8 mouse cellular contexts compared by ENCODE assay signal in genomic region chr19:7205326-7205725, GRCm38 (mm10). TPM values are rescaled to one million over a fixed set of nuclear protein-coding genes. Genes with fewer than 3 reads are reported as not detected.
DNase-seq lines count a peak whose midpoint lies in the region; ATAC-seq and TF ChIP-seq lines count a peak whose summit lies in the region.

No protein-coding gene starts in this region.

- no peak for DNase-seq in heart, embryonic 10.5 days (ENCODE audit: low spot score)
- no peak for DNase-seq in heart, adult 9 months (ENCODE audit: low spot score in 2 of 2)
- DNase-seq in forebrain, embryonic 10.5 days (ENCODE audit: extremely low spot score, low spot score) = no peak
- DNase-seq in liver, embryonic 13.5 days = no peak
- no peak for DNase-seq in layer of hippocampus, adult 9-11 months
- DNase-seq in left cerebral cortex, postnatal 10 days (ENCODE audit: extremely low spot score in 1 of 2, low spot score in 2 of 2) = no peak

- H3K36me3 ChIP-seq in heart, embryonic 10.5 days = peaks cover 41% of the 10 kb centered on the region
- peaks cover 40% of the 10 kb centered on the region for H3K36me3 ChIP-seq in C2C12 (ENCODE audit: control insufficient read depth, insufficient read depth)
- H3K36me3 ChIP-seq in forebrain, embryonic 10.5 days (replicated peaks) = peaks cover 48% of the 10 kb centered on the region
- peaks cover 39% of the 10 kb centered on the region for H3K36me3 ChIP-seq in liver, embryonic 13.5 days

- no peaks in the 10 kb centered on the region for H3K9me3 ChIP-seq in heart, embryonic 10.5 days
- H3K9me3 ChIP-seq in forebrain, embryonic 10.5 days = no peaks in the 10 kb centered on the region
- no peaks in the 10 kb centered on the region for H3K9me3 ChIP-seq in liver, embryonic 13.5 days (replicated peaks)

- intact Hi-C loops in left cerebral cortex, postnatal 10 days (cut with DNase I) = no loop called here

- H3K79me3 ChIP-seq in C2C12 (ENCODE audit: low read depth) = peaks cover 34% of the 10 kb centered on the region

- no peak for ATAC-seq in liver, embryonic 13.5 days (ENCODE audit: low read depth)
- no peak for ATAC-seq in erythroid progenitor cell, adult 5-6 weeks (replicated peaks; ENCODE audit: low FRiP score, poor library complexity, severe bottlenecking)

- 36% methylated on average over 7 of the region's 7 CpGs for WGBS in heart, embryonic 10.5 days
- 37% methylated on average over 7 of the region's 7 CpGs for WGBS in forebrain, embryonic 10.5 days
- WGBS in liver, embryonic 13.5 days (ENCODE audit: insufficient replicate concordance) = 31% methylated on average over 7 of the region's 7 CpGs

- H3K4me3 ChIP-seq in heart, embryonic 10.5 days = peak overlapping the region; percentile 91
- H3K4me3 ChIP-seq in C2C12 (ENCODE audit: insufficient read depth, poor library complexity, severe bottlenecking) = peak overlapping the region; percentile 85
- H3K4me3 ChIP-seq in forebrain, embryonic 10.5 days = peak overlapping the region; percentile 88
- H3K4me3 ChIP-seq in liver, embryonic 13.5 days (replicated peaks) = peak overlapping the region; percentile 94

- H3K4me2 ChIP-seq in liver, embryonic 13.5 days = peak overlapping the region; percentile 85

- peak overlapping the region; percentile 83 for H3ac ChIP-seq in C2C12 (ENCODE audit: control insufficient read depth, insufficient read length, low read depth)

- H3K27ac ChIP-seq in heart, embryonic 10.5 days = peak overlapping the region; percentile 98
- peak overlapping the region; percentile 98 for H3K27ac ChIP-seq in forebrain, embryonic 10.5 days
- H3K27ac ChIP-seq in liver, embryonic 13.5 days = peak overlapping the region; percentile 98

- H3K9ac ChIP-seq in liver, embryonic 13.5 days = peak overlapping the region; percentile 86

- H3K4me1 ChIP-seq in heart, embryonic 10.5 days = peaks cover 39% of the 10 kb centered on the region
- H3K4me1 ChIP-seq in forebrain, embryonic 10.5 days = peaks cover 33% of the 10 kb centered on the region
- peaks cover 49% of the 10 kb centered on the region for H3K4me1 ChIP-seq in liver, embryonic 13.5 days (replicated peaks)

- TF ChIP-seq CTCF in C2C12 (IDR thresholded peaks at IDR 0.05; ENCODE audit: control insufficient read depth, insufficient read depth, insufficient read length) = no peak

- H3K79me2 ChIP-seq in C2C12 (ENCODE audit: control insufficient read depth, insufficient read depth) = peaks cover 55% of the 10 kb centered on the region

- no peaks in the 10 kb centered on the region for H3K27me3 ChIP-seq in heart, embryonic 10.5 days (ENCODE audit: insufficient read depth, poor library complexity, severe bottlenecking)
- no peaks in the 10 kb centered on the region for H3K27me3 ChIP-seq in C2C12 (ENCODE audit: control insufficient read depth, insufficient read depth, insufficient read length)
- H3K27me3 ChIP-seq in forebrain, embryonic 10.5 days (ENCODE audit: poor library complexity, severe bottlenecking) = no peaks in the 10 kb centered on the region
- H3K27me3 ChIP-seq in liver, embryonic 13.5 days = no peaks in the 10 kb centered on the region

TF ChIP-seq in C2C12, 6 proteins besides CTCF, POLR2A, EP300 and RAD21:
- TF ChIP-seq CEBPB (IDR thresholded peaks at IDR 0.05; ENCODE audit: low read depth) (no peak), USF1 (IDR thresholded peaks at IDR 0.05; ENCODE audit: low read depth) (no peak), MAX (IDR thresholded peaks at IDR 0.05) (no peak), MYOD1 (IDR thresholded peaks at IDR 0.05; ENCODE audit: control insufficient read depth, insufficient read length, low read depth) (no peak), MYOG (IDR thresholded peaks at IDR 0.05; ENCODE audit: control insufficient read depth, extremely low read depth, insufficient read length) (no peak)

RNA-seq across cellular contexts. Expression of gene Otub1, which starts 0.8 kb away (rescaled TPM):
- 198 and 212 TPM in 2 replicates for polyA plus RNA-seq in heart, embryonic 10.5 days (2016; fragmentation: Nextera tagmentation; extraction: Ambion mirVana)
- polyA plus RNA-seq in C2C12 (2012; fragmentation: generic; extraction: Trizol) = 121 TPM
- 275 and 280 TPM in 2 replicates for polyA plus RNA-seq in forebrain, embryonic 10.5 days (2016; fragmentation: Nextera tagmentation; extraction: Ambion mirVana)
- 68.9 and 69.3 TPM in 2 replicates for polyA plus RNA-seq in liver, embryonic 13.5 days (2015; fragmentation: Nextera tagmentation; extraction: Ambion mirVana)
- total RNA-seq in left cerebral cortex, postnatal 10 days (2021) = 100 to 1,000 TPM; 222 to 235 TPM
- 17.3 and 25.6 TPM in 2 replicates for total RNA-seq in erythroid progenitor cell, adult 5-6 weeks (2015; ENCODE audit: low replicate concordance)
- 8.2 and 10.0 TPM in 2 replicates for total RNA-seq in erythroid progenitor cell, adult 5-6 weeks (2017; ENCODE audit: low replicate concordance)

RNA-seq across cellular contexts. Expression of gene Cox8a, which starts 12.1 kb away (rescaled TPM):
- polyA plus RNA-seq in heart, embryonic 10.5 days (2016; fragmentation: Nextera tagmentation; extraction: Ambion mirVana) = 1,294 and 1,907 TPM in 2 replicates
- 960 TPM for polyA plus RNA-seq in C2C12 (2012; fragmentation: generic; extraction: Trizol)
- polyA plus RNA-seq in forebrain, embryonic 10.5 days (2016; fragmentation: Nextera tagmentation; extraction: Ambion mirVana) = 862 and 888 TPM in 2 replicates
- polyA plus RNA-seq in liver, embryonic 13.5 days (2015; fragmentation: Nextera tagmentation; extraction: Ambion mirVana) = 734 and 757 TPM in 2 replicates
- total RNA-seq in left cerebral cortex, postnatal 10 days (2021) = 100 to 1,000 TPM; 855 to 924 TPM
- total RNA-seq in erythroid progenitor cell, adult 5-6 weeks (2015; ENCODE audit: low replicate concordance) = 226 and 267 TPM in 2 replicates
- 106 and 241 TPM in 2 replicates for total RNA-seq in erythroid progenitor cell, adult 5-6 weeks (2017; ENCODE audit: low replicate concordance)

RNA-seq across cellular contexts. Expression of gene Naa40, which starts 35.7 kb away (rescaled TPM):
- 67.6 and 72.8 TPM in 2 replicates for polyA plus RNA-seq in heart, embryonic 10.5 days (2016; fragmentation: Nextera tagmentation; extraction: Ambion mirVana)
- polyA plus RNA-seq in C2C12 (2012; fragmentation: generic; extraction: Trizol) = 16.8 TPM
- 106 and 107 TPM in 2 replicates for polyA plus RNA-seq in forebrain, embryonic 10.5 days (2016; fragmentation: Nextera tagmentation; extraction: Ambion mirVana)
- 28.8 and 36.9 TPM in 2 replicates for polyA plus RNA-seq in liver, embryonic 13.5 days (2015; fragmentation: Nextera tagmentation; extraction: Ambion mirVana)
- 10 to 100 TPM; 40.6 to 41.5 TPM for total RNA-seq in left cerebral cortex, postnatal 10 days (2021)
- total RNA-seq in erythroid progenitor cell, adult 5-6 weeks (2015; ENCODE audit: low replicate concordance) = 35.6 and 47.2 TPM in 2 replicates
- total RNA-seq in erythroid progenitor cell, adult 5-6 weeks (2017; ENCODE audit: low replicate concordance) = 44.8 and 57.3 TPM in 2 replicates
